Mouse (Mus musculus): Measurements from ENCODE around the gene Cnnm2. TPM values are rescaled to one million over a fixed set of nuclear protein-coding genes. Genes with fewer than 3 reads are reported as not detected.

Cnnm2 gene
- total RNA-seq, 1 experiment = 43.2 TPM

DNA sequence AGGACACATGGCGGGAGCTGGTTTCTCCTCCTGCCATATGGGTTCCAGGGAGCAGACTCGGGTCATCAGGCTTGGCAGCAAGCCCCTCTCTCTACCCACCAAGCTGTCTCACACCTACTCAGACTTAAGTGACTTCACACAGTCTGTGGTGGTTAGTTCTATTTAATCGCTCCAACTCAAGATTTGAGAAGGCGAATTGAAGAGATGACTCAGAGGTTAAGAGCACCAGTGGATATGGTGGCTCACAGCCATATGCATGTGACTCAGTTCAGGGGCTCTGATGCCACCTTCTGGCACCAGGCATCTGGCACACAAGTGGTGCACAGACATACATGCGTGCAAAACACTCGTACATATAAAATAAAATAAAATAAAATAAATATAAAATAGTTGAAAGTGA is 43.4 kb downstream of the Cnnm2 start:
- H3K36me3 ChIP-seq (ENCODE audit: control insufficient read depth, insufficient read depth, low read length, poor library complexity, severe bottlenecking) = no peaks in the 10 kb centered on the region
- no peak overlapping the region for H3K4me3 ChIP-seq (ENCODE audit: insufficient read depth in 1 of 2, low read depth in 1 of 2, low read length in 2 of 2, poor library complexity in 1 of 2, severe bottlenecking in 1 of 2)
- in situ Hi-C loops (cut with MboI; ENCODE audit: low sequenced_read_pairs in 2 of 2, unreplicated experiment in 2 of 2) = no loop called here
- DNase-seq (ENCODE audit: low read depth, low spot score) = no peak
- H3K4me1 ChIP-seq (ENCODE audit: control insufficient read depth in 2 of 2, insufficient read depth in 2 of 2, low read length in 2 of 2, poor library complexity in 1 of 2) = peaks cover 16 to 17% of the 10 kb centered on the region in 2 experiments
- no peak overlapping the region for H3K9ac ChIP-seq (ENCODE audit: insufficient read depth, low read depth, low read length, poor library complexity, severe bottlenecking)
- no peaks in the 10 kb centered on the region for H3K9me3 ChIP-seq (ENCODE audit: control insufficient read depth, insufficient read depth, low read depth, low read length)
- H3K27ac ChIP-seq (ENCODE audit: insufficient read depth, low read depth, low read length, poor library complexity, severe bottlenecking) = no peak overlapping the region
- TF ChIP-seq ZNF384 (IDR thresholded peaks at IDR 0.05; ENCODE audit: low read depth, low read length) (no peak), MAFK (IDR thresholded peaks at IDR 0.05; ENCODE audit: insufficient read depth, low read depth, low read length) (no peak), CHD2 (IDR thresholded peaks at IDR 0.05; ENCODE audit: low read depth, low read length) (no peak), HCFC1 (IDR thresholded peaks at IDR 0.05; ENCODE audit: borderline replicate concordance, insufficient read depth, low read length) (no peak), ZC3H11A (IDR thresholded peaks at IDR 0.05; ENCODE audit: borderline replicate concordance, low read depth, low read length) (no peak)

DNA sequence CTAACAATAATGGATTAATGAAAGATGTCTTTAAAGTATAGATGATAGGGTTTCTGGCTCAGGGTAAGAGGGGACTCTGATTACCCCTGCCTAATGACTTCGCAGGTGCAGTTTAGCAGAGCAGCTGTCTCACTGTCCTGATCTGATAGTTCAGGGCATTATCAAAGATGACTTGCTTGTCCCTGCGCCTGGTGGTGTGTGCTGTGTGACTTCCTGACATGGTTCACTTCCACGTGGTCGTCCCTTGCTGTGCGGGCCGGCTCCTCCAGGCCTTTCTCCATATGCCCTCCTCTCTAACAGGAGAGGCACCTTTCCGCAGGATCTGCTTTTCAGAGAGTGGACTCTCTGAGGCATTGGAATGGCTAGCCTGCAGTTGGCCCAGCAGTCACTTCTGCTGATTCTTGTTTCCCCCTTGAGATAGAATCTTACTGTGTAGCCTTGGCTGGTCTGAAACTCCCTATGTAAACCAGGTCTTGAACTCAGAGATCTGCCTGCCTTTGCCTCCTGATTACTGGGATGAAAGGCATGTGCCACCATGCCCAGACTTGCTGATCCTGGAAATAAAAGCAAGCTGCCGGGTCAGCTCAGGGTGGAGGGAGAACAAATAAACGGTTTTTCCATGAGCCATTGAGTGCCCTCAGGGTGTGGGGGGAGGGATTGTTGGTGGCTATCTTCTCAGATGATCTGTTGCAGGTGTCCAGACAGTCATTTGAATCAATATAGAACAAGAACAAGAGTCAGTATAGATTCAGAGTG is 44.7 kb downstream of the Cnnm2 start:
- TF ChIP-seq ZNF384 (IDR thresholded peaks at IDR 0.05; ENCODE audit: low read depth, low read length) = no peak
- no peak for TF ChIP-seq HCFC1 (IDR thresholded peaks at IDR 0.05; ENCODE audit: borderline replicate concordance, insufficient read depth, low read length)
- no peak for TF ChIP-seq ZC3H11A (IDR thresholded peaks at IDR 0.05; ENCODE audit: borderline replicate concordance, low read depth, low read length)
- no peak for TF ChIP-seq CHD2 (IDR thresholded peaks at IDR 0.05; ENCODE audit: low read depth, low read length)
- peak overlapping the region; percentile 56; the same call in 1 of the 2 replicates for H3K27ac ChIP-seq (ENCODE audit: insufficient read depth, low read depth, low read length, poor library complexity, severe bottlenecking)
- in situ Hi-C loops (cut with MboI; ENCODE audit: low sequenced_read_pairs in 2 of 2, unreplicated experiment in 2 of 2) = no loop called here
- DNase-seq (ENCODE audit: low read depth, low spot score) = no peak
- H3K4me1 ChIP-seq (ENCODE audit: control insufficient read depth in 2 of 2, insufficient read depth in 2 of 2, low read length in 2 of 2, poor library complexity in 1 of 2) = peaks cover 16 to 17% of the 10 kb centered on the region in 2 experiments
- H3K36me3 ChIP-seq (ENCODE audit: control insufficient read depth, insufficient read depth, low read length, poor library complexity, severe bottlenecking) = no peaks in the 10 kb centered on the region
- H3K4me3 ChIP-seq (ENCODE audit: insufficient read depth in 1 of 2, low read depth in 1 of 2, low read length in 2 of 2, poor library complexity in 1 of 2, severe bottlenecking in 1 of 2) = no peak overlapping the region
- no peaks in the 10 kb centered on the region for H3K9me3 ChIP-seq (ENCODE audit: control insufficient read depth, insufficient read depth, low read depth, low read length)
- peak overlapping the region; percentile 6; the same call in 1 of the 2 replicates for H3K9ac ChIP-seq (ENCODE audit: insufficient read depth, low read depth, low read length, poor library complexity, severe bottlenecking)

DNA sequence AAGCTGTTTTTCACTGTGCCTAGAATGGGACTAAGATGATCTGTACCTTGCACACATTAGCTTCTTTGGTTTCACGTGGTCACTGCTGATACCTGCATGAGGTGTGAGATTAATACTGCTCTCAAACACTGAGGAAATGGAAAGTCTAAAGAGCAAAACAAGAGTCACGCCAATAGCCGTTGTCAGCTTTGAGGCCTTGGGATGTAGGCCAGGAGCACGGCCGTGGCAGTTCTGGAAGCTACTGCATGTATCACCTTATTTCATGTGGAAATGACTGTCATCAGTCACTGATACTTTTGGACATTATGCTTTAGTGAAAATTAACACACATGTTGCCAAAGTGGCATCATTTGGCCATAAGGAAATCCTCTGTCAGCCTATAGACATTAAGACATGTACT is 46.9 kb downstream of the Cnnm2 start:
- no peak overlapping the region for H3K4me3 ChIP-seq (ENCODE audit: insufficient read depth in 1 of 2, low read depth in 1 of 2, low read length in 2 of 2, poor library complexity in 1 of 2, severe bottlenecking in 1 of 2)
- no peak overlapping the region for H3K27ac ChIP-seq (ENCODE audit: insufficient read depth, low read depth, low read length, poor library complexity, severe bottlenecking)
- in situ Hi-C loops (cut with MboI; ENCODE audit: low sequenced_read_pairs in 2 of 2, unreplicated experiment in 2 of 2) = no loop called here
- no peaks in the 10 kb centered on the region for H3K36me3 ChIP-seq (ENCODE audit: control insufficient read depth, insufficient read depth, low read length, poor library complexity, severe bottlenecking)
- DNase-seq (ENCODE audit: low read depth, low spot score) = no peak
- H3K9ac ChIP-seq (ENCODE audit: insufficient read depth, low read depth, low read length, poor library complexity, severe bottlenecking) = no peak overlapping the region
- no peaks in the 10 kb centered on the region for H3K9me3 ChIP-seq (ENCODE audit: control insufficient read depth, insufficient read depth, low read depth, low read length)
- TF ChIP-seq ZC3H11A (IDR thresholded peaks at IDR 0.05; ENCODE audit: borderline replicate concordance, low read depth, low read length) = no peak
- no peak for TF ChIP-seq CHD2 (IDR thresholded peaks at IDR 0.05; ENCODE audit: low read depth, low read length)
- TF ChIP-seq ZNF384 (IDR thresholded peaks at IDR 0.05; ENCODE audit: low read depth, low read length) = no peak
- TF ChIP-seq MAFK (IDR thresholded peaks at IDR 0.05; ENCODE audit: insufficient read depth, low read depth, low read length) = no peak
- TF ChIP-seq HCFC1 (IDR thresholded peaks at IDR 0.05; ENCODE audit: borderline replicate concordance, insufficient read depth, low read length) = no peak
- peaks cover 16 to 17% of the 10 kb centered on the region in 2 experiments for H3K4me1 ChIP-seq (ENCODE audit: control insufficient read depth in 2 of 2, insufficient read depth in 2 of 2, low read length in 2 of 2, poor library complexity in 1 of 2)

DNA sequence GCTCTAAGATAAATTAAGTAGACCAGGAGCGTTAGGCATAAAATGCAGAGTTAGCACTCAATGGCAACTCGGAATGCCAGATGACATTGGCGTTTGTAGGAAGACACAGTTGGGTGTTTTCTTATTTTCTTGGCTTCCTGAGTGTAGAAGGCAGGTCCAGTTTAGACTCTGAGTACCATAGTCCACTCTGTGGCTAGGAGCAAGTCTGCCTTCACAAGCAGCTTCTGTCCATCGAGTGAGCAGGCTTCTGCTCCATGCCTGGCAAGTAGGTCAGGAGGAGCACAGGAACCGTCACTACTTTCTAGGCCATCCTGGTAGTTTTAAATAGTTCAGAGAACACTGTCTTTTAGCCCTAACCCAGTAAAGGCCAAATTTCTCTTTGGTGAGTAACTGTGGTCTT is 47.6 kb downstream of the Cnnm2 start:
- Histone ChIP-seq H3K4me3 (ENCODE audit: insufficient read depth in 1 of 2, low read depth in 1 of 2, low read length in 2 of 2, poor library complexity in 1 of 2, severe bottlenecking in 1 of 2) (no peak overlapping the region), H3K4me1 (ENCODE audit: control insufficient read depth in 2 of 2, insufficient read depth in 2 of 2, low read length in 2 of 2, poor library complexity in 1 of 2) (peaks cover 15 to 16% of the 10 kb centered on the region in 2 experiments), H3K9ac (ENCODE audit: insufficient read depth, low read depth, low read length, poor library complexity, severe bottlenecking) (no peak overlapping the region), H3K36me3 (ENCODE audit: control insufficient read depth, insufficient read depth, low read length, poor library complexity, severe bottlenecking) (no peaks in the 10 kb centered on the region), H3K27ac (ENCODE audit: insufficient read depth, low read depth, low read length, poor library complexity, severe bottlenecking) (no peak overlapping the region), H3K9me3 (ENCODE audit: control insufficient read depth, insufficient read depth, low read depth, low read length) (no peaks in the 10 kb centered on the region)
- in situ Hi-C loops (cut with MboI; ENCODE audit: low sequenced_read_pairs in 2 of 2, unreplicated experiment in 2 of 2) = no loop called here
- TF ChIP-seq ZC3H11A (IDR thresholded peaks at IDR 0.05; ENCODE audit: borderline replicate concordance, low read depth, low read length) (no peak), CHD2 (IDR thresholded peaks at IDR 0.05; ENCODE audit: low read depth, low read length) (no peak), ZNF384 (IDR thresholded peaks at IDR 0.05; ENCODE audit: low read depth, low read length) (no peak)
- DNase-seq (ENCODE audit: low read depth, low spot score) = no peak

Measured in ES-E14 (cell line).